Mouse (Mus musculus) CD4-positive helper T cell, adult 2 months (primary cell): ENCODE data around the gene Figla.

Experiments
- DNase-seq: peaks from one replicate; pipeline ENCODE4 v3.0.0-alpha.2; 2012; ENCODE audit warnings: low read depth, missing footprints, low spot score

Figla gene

DNA sequence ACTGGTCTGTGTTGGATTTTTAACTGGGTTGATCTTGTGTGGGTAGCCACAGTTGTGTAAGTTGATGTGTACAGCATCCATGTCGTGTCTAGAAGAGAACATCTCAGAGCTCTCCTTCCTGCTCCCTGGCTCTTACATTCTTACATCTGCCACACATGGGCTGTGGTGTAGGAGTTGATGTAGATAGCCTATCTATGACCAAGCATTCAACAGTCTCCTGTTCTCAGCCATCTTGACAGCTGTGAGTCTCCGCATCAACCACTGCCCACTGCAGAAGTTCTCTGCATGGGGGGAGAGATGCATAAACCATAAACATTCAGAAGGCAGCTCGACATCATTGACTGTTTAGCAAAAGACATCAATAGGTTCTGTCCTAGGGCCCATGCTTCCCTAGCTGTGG is 53.9 kb downstream of the Figla start:
- DNase-seq, result no peak

DNA sequence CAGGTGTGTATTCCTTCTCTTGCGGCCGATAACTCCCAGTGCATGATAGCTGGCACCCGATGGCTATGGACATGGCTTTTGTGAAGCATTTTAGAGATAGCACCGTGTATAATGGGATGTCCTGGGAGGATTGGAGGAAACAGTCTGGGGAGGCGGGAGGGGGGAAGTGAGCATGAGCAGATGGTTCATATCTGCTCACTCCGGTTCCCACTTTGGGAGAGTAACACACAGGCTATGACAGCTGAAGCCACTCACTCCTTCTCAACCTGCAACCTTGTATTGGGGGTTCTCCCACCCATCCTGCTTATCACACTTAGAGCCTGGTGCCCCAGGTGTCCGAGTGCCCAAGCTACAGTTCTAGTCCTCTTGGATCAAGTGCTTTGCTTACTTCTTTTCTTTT is 54.3 kb downstream of the Figla start:
- DNase-seq, result no peak
